Mouse (Mus musculus): Measurements from ENCODE around the gene Cuedc1.
"Not testable (repeated sequence)": the region's sequence is repeated elsewhere in the genome, so short reads cannot be mapped to it uniquely, and the experiment has no call there.

Gene Cuedc1

GRCm38 (mm10) chr11:88172601-88173325 is 74.9 kb downstream of the Cuedc1 start:
- DNase-seq: no peak

GRCm38 (mm10) chr11:88173386-88174025 is 75.6 kb downstream of the Cuedc1 start:
- DNase-seq: no peak

- no peak for DNase-seq
Observed at GRCm38 (mm10) chr11:88180467-88180958, 82.7 kb downstream of the Cuedc1 start.

- DNase-seq: no peak
Observed at GRCm38 (mm10) chr11:88180959-88181619, 83.2 kb downstream of the Cuedc1 start.

GRCm38 (mm10) chr11:88184632-88185180 is 86.8 kb downstream of the Cuedc1 start:
- DNase-seq: no peak

GRCm38 (mm10) chr11:88186078-88186946 is 88.5 kb downstream of the Cuedc1 start:
- DNase-seq: no peak

- no peak for DNase-seq
Observed at GRCm38 (mm10) chr11:88186947-88187243, 89.0 kb downstream of the Cuedc1 start.

GRCm38 (mm10) chr11:88187417-88188133 is 89.7 kb downstream of the Cuedc1 start:
- DNase-seq: peak; percentile 84

- no peak for DNase-seq
Observed at GRCm38 (mm10) chr11:88188216-88188615, 90.4 kb downstream of the Cuedc1 start.

- no peak for DNase-seq
Observed at GRCm38 (mm10) chr11:88188635-88189034, 90.8 kb downstream of the Cuedc1 start.

- peak; percentile 70 for DNase-seq
Observed at GRCm38 (mm10) chr11:88192595-88192994, 94.7 kb downstream of the Cuedc1 start.

GRCm38 (mm10) chr11:88193098-88193823 is 95.4 kb downstream of the Cuedc1 start:
- peak; percentile 53 for DNase-seq

- peak; percentile 48 for DNase-seq
Observed at GRCm38 (mm10) chr11:88193824-88194696, 96.2 kb downstream of the Cuedc1 start.

- not testable (repeated sequence) for DNase-seq
Observed at GRCm38 (mm10) chr11:88195699-88196098, 97.8 kb downstream of the Cuedc1 start.

GRCm38 (mm10) chr11:88197153-88197576 is 99.3 kb downstream of the Cuedc1 start:
- DNase-seq: peak; percentile 35

- DNase-seq: no peak
Observed at GRCm38 (mm10) chr11:88198223-88198622, 100.4 kb downstream of the Cuedc1 start.

GRCm38 (mm10) chr11:88201172-88201571 is 103.3 kb downstream of the Cuedc1 start:
- no peak for DNase-seq

- no peak for DNase-seq
Observed at GRCm38 (mm10) chr11:88202077-88202476, 104.2 kb downstream of the Cuedc1 start.

GRCm38 (mm10) chr11:88203712-88204532 is 106.1 kb downstream of the Cuedc1 start, which contains the start of gene Mrps23:
Gene Mrps23 (plus strand): TSS chr11:88204388.
- DNase-seq: peak; percentile 91
